ENCODE assay signal across 11 mouse cellular contexts in genomic region chr9:40693768-40694167, GRCm38 (mm10). TPM values are rescaled to one million over a fixed set of nuclear protein-coding genes. Genes with fewer than 3 reads are reported as not detected.
A peak's percentile ranks its signal among the peaks of the same experiment; 100 is the strongest.
DNase-seq lines count a peak whose midpoint lies in the region; ATAC-seq and TF ChIP-seq lines count a peak whose summit lies in the region.
"Had no signal": no experiment of that assay in that cellular context is flagged by ENCODE, and none has a peak within 500 bp of the region (broad histone marks: within the 10 kb centered on the region; RNA-seq: fewer than 3 reads in every experiment).

No protein-coding gene starts in this region.

- peaks cover 16% of the 10 kb centered on the region for H3K4me1 ChIP-seq in lung, embryonic 14.5 days (ENCODE audit: insufficient read depth)
- peaks cover 24% of the 10 kb centered on the region for H3K4me1 ChIP-seq in kidney, embryonic 14.5 days (ENCODE audit: control insufficient read depth, insufficient read depth, low read length)
- peaks cover 1% of the 10 kb centered on the region; the same call in 1 of the 2 replicates for H3K4me1 ChIP-seq in heart, adult 2 months (ENCODE audit: control insufficient read depth, insufficient read depth, low read length)
- H3K4me1 ChIP-seq: megakaryocyte, embryonic 14.5 days had no signal

- H3K36me3 ChIP-seq in lung, embryonic 14.5 days (ENCODE audit: insufficient read depth), result no peaks in the 10 kb centered on the region
- no peaks in the 10 kb centered on the region for H3K36me3 ChIP-seq in kidney, embryonic 14.5 days (ENCODE audit: control insufficient read depth, insufficient read depth, low read length)
- H3K36me3 ChIP-seq in heart, adult 2 months (ENCODE audit: control insufficient read depth, insufficient read depth, low read length), result no peaks in the 10 kb centered on the region

- ATAC-seq in lung, embryonic 14.5 days (ENCODE audit: insufficient read depth), result no peak
- peak; percentile 65 for ATAC-seq in kidney, embryonic 14.5 days (ENCODE audit: low FRiP score, low TSS enrichment)
- ATAC-seq: Patski had no signal

- peak overlapping the region; percentile 24; the same call in 1 of the 2 replicates for H3K27ac ChIP-seq in lung, embryonic 14.5 days (ENCODE audit: low read depth)
- H3K27ac ChIP-seq in kidney, embryonic 14.5 days (ENCODE audit: low read depth, low read length), result peak overlapping the region; percentile 24; the same call in 1 of the 2 replicates
- no peak overlapping the region for H3K27ac ChIP-seq in heart, adult 2 months

- H3K9ac ChIP-seq in lung, embryonic 14.5 days, result no peak overlapping the region
- no peak overlapping the region for H3K9ac ChIP-seq in kidney, embryonic 14.5 days (ENCODE audit: low read depth, low read length)
- no peak overlapping the region for H3K9ac ChIP-seq in heart, adult 2 months (ENCODE audit: low read depth, low read length)

- intact Hi-C loops in heart, adult 2 months (cut with DNase I), result no loop called here

- H3K4me2 ChIP-seq in lung, embryonic 14.5 days, result no peak overlapping the region
- H3K4me2 ChIP-seq in kidney, embryonic 14.5 days (replicated peaks; ENCODE audit: low read depth, low read length), result no peak overlapping the region

- peak; percentile 44 for DNase-seq in lung, embryonic 14.5 days
- no peak for DNase-seq in lung, adult 18-20 months
- peak; percentile 76 to 80 for DNase-seq in cerebellum, postnatal 14 days
- DNase-seq in retina, postnatal 1 day, result peak; percentile 93
- no peak for DNase-seq in heart, adult 2 months
- DNase-seq in thymus, postnatal 0 days (ENCODE audit: low spot score), result no peak
- DNase-seq in thymus, postnatal 14 days, result no peak

- H3K9me3 ChIP-seq in lung, embryonic 14.5 days (ENCODE audit: low read depth, low read length), result no peaks in the 10 kb centered on the region
- H3K9me3 ChIP-seq in kidney, embryonic 14.5 days (ENCODE audit: control insufficient read depth, low read length), result no peaks in the 10 kb centered on the region
- H3K9me3 ChIP-seq: megakaryocyte, embryonic 14.5 days had no signal

- no peaks in the 10 kb centered on the region for H3K27me3 ChIP-seq in lung, embryonic 14.5 days (ENCODE audit: insufficient read depth, low read length)
- no peaks in the 10 kb centered on the region for H3K27me3 ChIP-seq in kidney, embryonic 14.5 days (ENCODE audit: control insufficient read depth, insufficient read depth, low read length)
- H3K27me3 ChIP-seq in heart, adult 2 months (ENCODE audit: control insufficient read depth, insufficient read depth, low read length), result no peaks in the 10 kb centered on the region

- H3K79me2 ChIP-seq in heart, adult 2 months (replicated peaks; ENCODE audit: control insufficient read depth, insufficient read depth, low read length), result no peaks in the 10 kb centered on the region

- TF ChIP-seq EP300 in heart, adult 2 months (IDR thresholded peaks at IDR 0.05; ENCODE audit: insufficient read depth, low read depth, low read length), result no peak

- 43% methylated on average over 5 of the region's 5 CpGs for WGBS in lung, embryonic 14.5 days
- 48% methylated on average over 5 of the region's 5 CpGs for WGBS in kidney, embryonic 14.5 days
- 57% methylated on average over 5 of the region's 5 CpGs for WGBS in heart, adult 2 months

- TF ChIP-seq POLR2A in heart, adult 2 months (IDR thresholded peaks at IDR 0.05; ENCODE audit: insufficient read depth, low read depth, low read length), result no peak

- H3K4me3 ChIP-seq in lung, embryonic 14.5 days (ENCODE audit: low read depth, low read length), result no peak overlapping the region
- H3K4me3 ChIP-seq in kidney, embryonic 14.5 days (ENCODE audit: low read length), result no peak overlapping the region
- no peak overlapping the region for H3K4me3 ChIP-seq in heart, adult 2 months
- H3K4me3 ChIP-seq: megakaryocyte, embryonic 14.5 days had no signal

- no peak for TF ChIP-seq CTCF in lung, embryonic 14.5 days (IDR thresholded peaks at IDR 0.05; ENCODE audit: low read depth)
- TF ChIP-seq CTCF in heart, adult 2 months (IDR thresholded peaks at IDR 0.05), result no peak

RNA-seq across cellular contexts. Expression of gene Clmp, which starts 8.0 kb away (rescaled TPM):
- polyA plus RNA-seq in lung, embryonic 14.5 days (2014; fragmentation: Nextera tagmentation; extraction: Ambion mirVana), result 20.6 TPM in 2 replicates
- polyA plus RNA-seq in kidney, embryonic 14.5 days (2014; fragmentation: Nextera tagmentation; extraction: Ambion mirVana), result 39.0 and 41.5 TPM in 2 replicates
- 1 to 10 TPM; 4.4 to 5.5 TPM for total RNA-seq in heart, adult 2 months (2021)
- 2.8 and 3.1 TPM in 2 replicates for polyA plus RNA-seq in heart, adult 2 months (2012; rRNA removed)
- polyA plus RNA-seq in thymus, postnatal 0 days (2015; fragmentation: Nextera tagmentation; extraction: Ambion mirVana), result 0.74 and 0.75 TPM in 2 replicates

RNA-seq across cellular contexts. Expression of gene Gm21915, which starts 23.4 kb away (rescaled TPM):
- polyA plus RNA-seq in lung, embryonic 14.5 days (2014; fragmentation: Nextera tagmentation; extraction: Ambion mirVana), result not detected in 2 replicates
- not detected in 2 replicates for polyA plus RNA-seq in kidney, embryonic 14.5 days (2014; fragmentation: Nextera tagmentation; extraction: Ambion mirVana)
- not detected for total RNA-seq in heart, adult 2 months (2021)
- not detected in 2 replicates for polyA plus RNA-seq in heart, adult 2 months (2012; rRNA removed)
- polyA plus RNA-seq in thymus, postnatal 0 days (2015; fragmentation: Nextera tagmentation; extraction: Ambion mirVana), result not detected in 2 replicates
- total RNA-seq: granulocyte monocyte progenitor cell, adult 5-6 weeks had no signal
- polyA plus RNA-seq: Patski had no signal

Comparison
In these comparisons a context has a peak if more than half of its experiments do, and no peak if none do; other contexts are left out.
1. DNase-seq: peak in lung, embryonic 14.5 days (single experiment), cerebellum, postnatal 14 days (2 of 2) and retina, postnatal 1 day (single experiment); none in lung, adult 18-20 months (0 of 2), heart, adult 2 months (0 of 2), thymus, postnatal 0 days (single experiment) and thymus, postnatal 14 days (single experiment).